Mouse (Mus musculus) adrenal gland, postnatal 36 days (tissue): ENCODE measurements around the gene Cfi. TPM values are rescaled to one million over a fixed set of nuclear protein-coding genes. Genes with fewer than 3 reads are reported as not detected.

Source experiments
- DNase-seq, 2 experiments: peaks; one replicate each; pipeline ENCODE4 v3.0.0; 2021; ENCODE audit warnings: mixed read lengths in 1 of 2
- total RNA-seq, 2 experiments: library from RNA; stranded (reverse); gene quantifications; 2 replicates each; pipeline ENCODE4 v1.2.3; 2021

Cfi gene
- total RNA-seq, 2 experiments from 2014 or later = 0.36 TPM; not detected in 1

DNA sequence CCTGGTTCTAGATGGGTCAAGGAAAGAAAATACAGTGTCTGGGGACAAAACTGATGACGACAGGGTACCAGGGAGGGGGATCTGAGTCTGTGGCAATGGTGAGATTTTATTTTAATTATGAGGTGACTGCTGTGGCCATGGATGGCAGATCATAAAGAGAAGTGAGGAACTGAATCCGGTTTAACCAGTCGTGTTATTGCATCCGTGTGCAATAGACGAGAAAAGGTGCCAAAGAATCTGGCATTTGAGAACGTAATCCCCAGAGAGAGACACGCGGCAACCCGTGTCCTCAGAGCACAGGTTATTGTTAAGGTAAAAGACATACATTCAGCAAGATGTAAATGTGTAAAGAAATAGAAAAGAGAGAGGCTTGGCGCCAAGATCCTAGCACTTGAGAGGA is 41.6 kb downstream of the Cfi start:
- no peak for DNase-seq

GRCm38 (mm10) chr3:129878405-129879021 is 42.8 kb downstream of the Cfi start, which contains the start of gene Pla2g12a:
Gene Pla2g12a (plus strand): TSS chr3:129878606.
- DNase-seq = peak; percentile 95 to 96

DNA sequence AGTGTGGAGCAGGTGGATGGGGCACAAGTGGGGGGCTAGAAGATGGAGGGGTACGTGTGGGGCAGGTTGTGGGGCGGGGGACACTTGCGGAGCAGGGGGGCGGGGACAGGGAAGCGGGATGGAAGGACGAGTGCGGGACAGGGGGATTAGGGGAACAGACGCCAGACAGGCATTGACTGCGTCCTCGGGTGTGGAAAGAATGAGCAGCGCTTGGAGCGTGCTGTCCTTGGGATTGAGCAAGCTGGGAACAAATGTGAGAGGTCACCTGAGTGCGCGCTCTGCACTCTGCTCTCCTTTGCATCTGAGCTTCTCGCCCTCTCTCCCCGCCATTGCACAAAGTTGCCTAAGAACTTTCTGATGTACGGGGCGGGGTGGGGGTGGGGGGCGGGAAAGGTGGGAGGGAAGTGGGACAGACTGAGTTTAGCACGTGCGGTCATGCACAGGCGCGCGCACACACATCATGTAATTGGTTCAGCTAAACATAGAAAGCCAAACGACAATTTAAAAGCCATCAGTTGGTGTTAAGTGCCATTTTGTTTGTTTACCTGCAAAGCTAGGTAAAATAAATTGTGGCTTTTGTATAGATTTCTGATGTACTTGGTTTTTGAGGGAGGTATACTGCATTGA is 43.6 kb downstream of the Cfi start:
- DNase-seq = peak; percentile 72 to 74

- no peak for DNase-seq
These were observed 44.2 kb downstream of the Cfi start for GRCm38 (mm10) chr3:129879913-129880312.

DNA sequence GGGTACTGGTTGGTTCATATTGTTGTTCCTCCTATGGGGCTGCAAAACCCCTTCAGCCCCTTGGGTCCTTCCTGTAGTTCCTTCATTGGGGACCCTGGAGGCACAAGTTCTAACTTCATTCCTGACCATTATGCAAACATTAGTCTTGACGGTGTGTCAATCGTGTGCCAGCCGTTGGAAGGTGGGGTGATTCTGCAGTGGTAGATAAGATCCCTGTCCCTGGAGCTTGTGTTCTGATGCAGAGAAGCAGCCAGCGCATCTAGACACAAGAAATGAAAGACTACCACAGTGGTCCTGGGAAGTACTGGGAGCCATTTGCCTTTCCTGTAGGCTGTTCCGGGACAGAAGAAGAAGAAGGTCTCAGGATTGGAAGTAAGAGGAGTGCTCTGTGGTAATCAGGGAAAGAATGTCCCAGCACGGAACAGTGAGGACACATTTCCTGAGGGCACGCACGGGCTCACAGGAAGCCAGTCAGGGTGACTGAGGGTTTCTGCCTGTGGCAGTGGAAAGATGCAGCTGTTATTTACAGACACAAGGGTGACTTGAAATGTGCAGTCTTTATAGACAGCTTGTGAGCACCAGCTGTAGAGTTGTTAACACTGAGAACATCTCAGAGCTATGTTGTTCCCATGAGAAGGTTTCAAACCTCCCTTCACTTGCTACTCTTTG is 45.4 kb downstream of the Cfi start:
- no peak for DNase-seq

DNA sequence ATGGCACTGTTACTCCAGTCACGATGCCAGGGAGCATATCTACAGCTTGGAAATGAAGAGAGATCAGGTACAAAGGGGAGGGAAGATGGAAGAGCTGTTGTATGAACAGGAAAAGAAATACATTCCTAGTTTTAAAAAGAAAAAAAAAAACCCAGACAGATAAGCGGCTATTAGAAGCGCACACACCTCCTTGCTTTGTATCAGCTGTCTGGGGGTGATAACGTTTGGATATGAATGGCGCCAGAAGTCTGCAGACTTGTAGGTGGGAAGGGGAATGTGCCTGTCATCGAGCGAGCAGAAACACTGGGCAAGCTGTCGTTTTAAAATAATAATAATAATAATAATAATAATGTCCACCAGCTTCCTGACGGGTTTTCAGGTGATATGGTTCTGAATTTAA is 49.9 kb downstream of the Cfi start:
- no peak for DNase-seq

GRCm38 (mm10) chr3:129886430-129886829 is 50.7 kb downstream of the Cfi start:
- no peak for DNase-seq

DNA sequence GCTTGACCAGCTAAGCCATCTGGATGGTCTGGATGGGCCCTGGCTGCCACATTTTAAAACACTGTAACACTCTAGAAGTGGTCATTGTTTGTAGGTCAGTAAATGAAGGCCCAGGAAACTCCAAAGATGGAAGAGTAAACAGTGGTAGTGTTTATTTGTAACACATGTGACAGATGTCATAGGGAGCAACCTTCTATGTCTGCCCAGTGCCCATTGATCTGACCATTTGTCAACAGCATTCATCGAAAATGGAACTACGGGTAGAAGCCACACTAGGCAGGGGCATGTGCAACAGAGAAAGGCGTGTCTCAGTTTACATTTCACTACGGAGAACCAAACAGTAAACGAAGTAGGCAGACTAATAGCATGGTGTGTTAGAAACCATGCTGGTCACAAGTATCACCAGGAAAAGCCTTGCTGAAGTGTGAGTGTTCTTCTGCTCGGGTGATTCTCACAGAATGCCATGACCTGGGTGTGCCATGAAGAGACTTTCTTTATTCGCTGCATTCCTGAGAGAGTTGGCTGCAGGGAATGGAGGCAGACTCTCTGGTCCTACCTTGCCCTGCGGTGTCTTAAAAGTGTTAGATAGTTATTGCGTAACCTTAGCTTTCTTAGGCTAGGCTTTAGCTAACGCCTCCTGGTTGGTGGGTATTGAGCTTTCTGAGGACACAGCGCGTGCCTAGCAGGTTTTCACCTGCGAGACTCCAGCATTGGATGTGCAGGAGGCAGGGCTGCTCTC is 52.3 kb downstream of the Cfi start:
- DNase-seq = no peak

- DNase-seq = no peak
These were observed 56.3 kb downstream of the Cfi start for GRCm38 (mm10) chr3:129892003-129892402.

- no peak for DNase-seq
These were observed 57.5 kb downstream of the Cfi start for GRCm38 (mm10) chr3:129893143-129893542.

DNA sequence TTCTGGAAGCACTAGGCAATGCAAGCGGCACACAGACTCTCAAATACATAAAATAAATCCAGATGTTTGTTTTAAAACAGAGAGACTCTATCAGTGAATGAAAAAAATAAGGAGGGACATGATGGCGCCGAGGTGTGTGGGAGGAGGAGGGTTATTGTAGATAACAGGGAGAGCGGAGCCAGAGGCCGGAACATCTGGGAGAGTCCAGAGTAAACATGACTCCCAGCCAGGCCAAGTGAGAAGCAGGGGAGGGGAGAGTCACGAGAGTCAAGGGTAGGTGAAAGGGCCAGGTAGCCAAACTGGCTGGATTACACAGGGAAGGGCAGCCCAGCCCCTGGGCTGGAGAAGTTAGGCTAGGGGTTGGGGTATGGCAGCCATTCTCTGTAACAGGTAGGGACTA is 60.9 kb downstream of the Cfi start:
- no peak for DNase-seq

DNA sequence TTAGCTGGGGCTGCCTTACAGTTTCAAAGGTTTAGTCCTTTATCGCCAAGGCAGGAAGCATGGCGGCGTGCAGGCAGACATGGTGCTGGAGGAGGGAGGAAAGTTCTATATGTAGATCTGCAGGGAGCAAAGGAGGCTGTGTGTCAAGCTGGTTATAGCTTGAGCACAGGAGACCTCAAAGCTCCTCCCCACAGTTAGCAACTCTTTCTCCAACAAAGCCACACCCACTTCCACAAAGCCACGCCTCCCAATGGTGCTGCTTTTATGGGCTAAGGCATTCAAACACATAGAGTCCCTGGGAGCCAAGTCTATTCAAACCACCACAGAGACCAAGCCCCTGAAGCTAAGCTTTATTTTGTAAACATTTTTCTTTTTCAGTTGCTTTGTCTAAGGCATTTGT is 63.2 kb downstream of the Cfi start:
- no peak for DNase-seq

DNA sequence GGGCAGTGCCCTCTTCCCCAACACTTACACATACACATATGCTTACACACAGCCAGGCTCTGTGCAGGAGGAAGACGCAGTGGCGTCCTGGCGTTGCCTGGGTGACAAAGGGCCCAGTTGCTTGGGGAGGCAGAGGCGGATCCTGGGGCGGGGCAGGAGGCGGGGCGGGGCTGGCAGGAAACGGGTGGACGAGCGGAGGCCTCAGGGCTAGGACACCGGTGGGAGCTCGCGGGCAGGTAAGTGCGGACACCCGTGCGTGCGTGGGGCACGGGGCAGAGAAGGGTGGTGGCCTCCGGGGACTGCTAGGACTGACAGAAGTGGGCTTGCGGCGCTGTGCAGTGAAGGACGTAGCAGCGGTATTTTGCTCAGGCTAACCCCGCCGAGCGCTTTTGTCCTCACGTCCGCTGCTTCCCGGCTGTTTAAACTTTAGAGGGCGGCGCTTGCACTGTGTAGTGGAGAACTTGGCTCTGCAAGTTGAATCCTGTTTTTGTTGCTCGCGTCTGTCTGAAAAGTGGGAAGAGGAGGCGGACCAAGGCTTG is 65.7 kb downstream of the Cfi start, which contains the start of gene Casp6:
Gene Casp6, plus strand, starts transcription at position 155 of the 539 bp plus-strand sequence.
- DNase-seq = peak; percentile 92 to 94

DNA sequence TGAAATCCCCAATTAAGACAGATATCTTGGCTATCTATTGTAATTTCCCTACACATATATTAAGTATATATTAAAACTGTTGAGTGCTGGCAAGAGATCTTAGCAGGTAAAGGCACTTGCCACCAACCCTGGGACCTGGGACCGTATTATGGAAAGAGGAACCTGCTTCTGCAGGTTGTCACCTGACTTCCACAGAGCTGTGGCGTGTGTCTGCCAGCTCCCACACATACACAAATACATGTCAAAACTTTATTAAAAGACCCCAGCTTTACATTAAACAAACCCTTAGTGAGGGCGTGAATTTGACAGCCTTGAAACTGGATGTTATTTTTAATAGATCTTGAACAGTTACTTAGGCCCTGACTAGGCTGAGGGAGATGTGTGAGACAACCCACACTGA is 67.7 kb downstream of the Cfi start:
- DNase-seq = no peak

DNA sequence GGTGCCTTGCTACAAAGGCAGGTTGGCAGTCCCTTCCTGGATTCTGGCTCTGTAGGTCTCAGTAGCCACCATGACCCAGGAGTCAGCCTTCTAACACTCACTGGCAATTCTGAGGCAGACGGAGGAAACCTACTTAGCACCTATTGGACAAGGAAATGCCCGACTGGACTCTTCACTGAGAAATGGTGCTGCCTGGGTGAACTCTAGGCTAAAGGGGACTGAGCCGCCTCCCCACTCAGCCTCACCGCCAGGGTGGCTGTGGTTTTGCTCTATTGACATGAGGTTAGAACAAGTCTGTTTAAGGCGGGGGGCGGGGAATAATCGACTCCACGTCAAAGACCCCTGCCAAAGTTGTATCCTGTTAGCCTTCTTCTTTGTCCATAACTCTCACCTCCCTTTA is 68.2 kb downstream of the Cfi start:
- no peak for DNase-seq

GRCm38 (mm10) chr3:129904381-129905132 is 68.9 kb downstream of the Cfi start:
- no peak for DNase-seq

GRCm38 (mm10) chr3:129912025-129912424 is 76.3 kb downstream of the Cfi start:
- DNase-seq = no peak

DNA sequence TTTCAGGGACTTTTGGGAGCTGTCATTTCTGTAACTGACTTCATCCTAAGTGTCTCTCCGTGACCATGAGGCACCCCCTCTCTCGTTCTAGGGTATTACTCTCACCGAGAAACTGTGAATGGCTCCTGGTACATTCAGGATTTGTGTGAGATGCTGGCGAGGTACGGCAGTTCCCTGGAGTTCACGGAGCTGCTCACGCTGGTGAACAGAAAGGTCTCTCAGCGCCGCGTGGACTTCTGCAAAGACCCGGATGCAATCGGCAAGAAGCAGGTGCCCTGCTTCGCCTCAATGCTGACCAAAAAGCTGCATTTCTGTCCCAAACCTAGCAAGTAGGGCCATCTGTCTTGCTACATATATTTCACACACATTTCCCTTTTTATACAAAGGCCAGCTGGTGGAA is 77.6 kb downstream of the Cfi start:
- no peak for DNase-seq

GRCm38 (mm10) chr3:129917424-129917823 is 81.7 kb downstream of the Cfi start:
- DNase-seq = no peak

DNA sequence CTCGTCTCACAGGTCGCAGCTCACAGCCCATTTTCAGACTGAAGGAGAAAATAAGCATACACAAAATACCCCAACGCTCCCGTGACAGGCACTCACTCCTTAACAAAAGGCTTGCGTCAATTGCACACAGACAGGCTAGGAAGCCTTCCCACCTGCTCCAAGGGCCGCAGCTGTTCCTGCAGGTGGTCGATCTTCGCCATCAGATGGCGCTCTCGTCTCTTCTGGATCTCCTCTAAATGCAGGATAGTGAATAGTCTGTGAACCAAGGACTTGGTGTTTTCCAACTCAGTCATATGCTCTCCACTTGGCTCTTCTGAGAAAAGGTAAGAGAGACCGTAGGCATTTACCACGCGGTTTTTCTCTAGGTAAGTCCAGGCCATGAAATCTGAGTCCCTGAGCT is 82.8 kb downstream of the Cfi start:
- DNase-seq = peak; percentile 75 to 77

GRCm38 (mm10) chr3:129923581-129923980 is 87.9 kb downstream of the Cfi start:
- no peak for DNase-seq
